Mouse (Mus musculus) heart, postnatal 14 days (tissue): ENCODE measurements at regions not wholly inside any gene's neighbourhood (a gene's known extent, or its start where the extent isn't known, plus 50 kb on each side); places are given as distances from the start of the nearest gene placed in this dataset.

Source experiments
- DNase-seq, 2 experiments: peaks; one replicate each; pipeline ENCODE4 v3.0.0; 2021 to 2022
- intact Hi-C: fragments of 180-260 bp; cut with DNase I; formaldehyde crosslinking; loops from one replicate; pipeline ENCODE4 v1.15.1; 2025

- intact Hi-C loops, result no loop called here
- DNase-seq, result no peak
Measured at GRCm38 (mm10) chr3:64898610-64899009, 54.0 kb upstream of the Vmn2r7 start.

- DNase-seq, result no peak
- intact Hi-C loops, result no loop called here
Measured at GRCm38 (mm10) chr3:64901317-64901892, 56.8 kb upstream of the Vmn2r7 start.

GRCm38 (mm10) chr3:64949307-64949706, 104.7 kb upstream of the Vmn2r7 start:
- DNase-seq, result no peak
- intact Hi-C loops, result no loop called here

- intact Hi-C loops, result no loop called here
- DNase-seq, result no peak
Measured at GRCm38 (mm10) chr3:64964667-64965415, 120.3 kb upstream of the Vmn2r7 start.

- no peak for DNase-seq
- intact Hi-C loops, result no loop called here
Measured at GRCm38 (mm10) chr3:64965416-64965980, 120.9 kb upstream of the Vmn2r7 start.

- DNase-seq, result no peak
- intact Hi-C loops, result no loop called here
Measured at GRCm38 (mm10) chr3:64968275-64968674, 123.7 kb upstream of the Vmn2r7 start.

- intact Hi-C loops, result loop anchor here (2.0 to 10.0 kb wide), 3 partner anchors 230 to 368 kb away; no protein-coding TSS in a partner anchor
- no peak for DNase-seq
Measured at GRCm38 (mm10) chr3:64984369-64984768, 124.8 kb upstream of the Kcnab1 start.

GRCm38 (mm10) chr3:64987665-64988064, 121.5 kb upstream of the Kcnab1 start:
- peak; percentile 3 to 24 for DNase-seq

GRCm38 (mm10) chr3:64996451-64996850, 112.7 kb upstream of the Kcnab1 start:
- DNase-seq, result no peak
- intact Hi-C loops, result no loop called here

More at GRCm38 (mm10) chr3:64987665-64988064, 121.5 kb upstream of the Kcnab1 start:
- intact Hi-C loops, result loop anchor here (5.0 to 10.0 kb wide), 3 partner anchors 227 to 945 kb away; no protein-coding TSS in a partner anchor

GRCm38 (mm10) chr3:64997552-64997951, 111.6 kb upstream of the Kcnab1 start:
- intact Hi-C loops, result no loop called here
- DNase-seq, result no peak

- DNase-seq, result no peak
- intact Hi-C loops, result no loop called here
Measured at GRCm38 (mm10) chr3:65001131-65001530, 108.1 kb upstream of the Kcnab1 start.

- intact Hi-C loops, result no loop called here
- no peak for DNase-seq
Measured at GRCm38 (mm10) chr3:65002578-65002977, 106.6 kb upstream of the Kcnab1 start.

GRCm38 (mm10) chr3:65006127-65006526, 103.1 kb upstream of the Kcnab1 start:
- no peak for DNase-seq
- intact Hi-C loops, result no loop called here

GRCm38 (mm10) chr3:65006565-65006964, 102.6 kb upstream of the Kcnab1 start:
- intact Hi-C loops, result no loop called here
- DNase-seq, result no peak

GRCm38 (mm10) chr3:65023876-65024275, 85.3 kb upstream of the Kcnab1 start:
- intact Hi-C loops, result no loop called here
- DNase-seq, result no peak

- DNase-seq, result no peak
- intact Hi-C loops, result no loop called here
Measured at GRCm38 (mm10) chr3:65037626-65038025, 71.6 kb upstream of the Kcnab1 start.

- no peak for DNase-seq
- intact Hi-C loops, result no loop called here
Measured at GRCm38 (mm10) chr3:65047879-65048278, 61.3 kb upstream of the Kcnab1 start.

- intact Hi-C loops, result no loop called here
- no peak for DNase-seq
Measured at GRCm38 (mm10) chr3:65055401-65055800, 53.8 kb upstream of the Kcnab1 start.
